Mouse (Mus musculus) liver, embryonic 14.5 days (tissue): ENCODE measurements around the gene Etv6. TPM values are rescaled to one million over a fixed set of nuclear protein-coding genes. Genes with fewer than 3 reads are reported as not detected.
A peak's percentile ranks its signal among the peaks of the same experiment; 100 is the strongest.

Experiments used
- ATAC-seq: fragments of 200-750 bp; cut with Nextera tagmentation; 2 replicates; pipeline ENCODE4 v1.8.0; 2017; ENCODE audit warnings: moderate number of reproducible peaks, mild to moderate bottlenecking, moderate library complexity; ENCODE audit not compliant: insufficient read depth
- DNase-seq, 3 experiments: peaks; one replicate each; pipeline ENCODE4 v3.0.0-alpha.2; 2012 to 2013; ENCODE audit warnings: low read depth in 3 of 3, low spot score in 3 of 3
- H3K27ac ChIP-seq: fragments of 300-500 bp; sonication (generic); 2 replicates; pipeline ENCODE4 v1.5.1; 2014; ENCODE audit warnings: moderate library complexity, mild to moderate bottlenecking, control low read depth, inconsistent platforms
- H3K27me3 ChIP-seq: fragments of 300-500 bp; sonication (generic); 2 replicates; pipeline ENCODE4 v1.6.1; 2014; ENCODE audit warnings: mild to moderate bottlenecking, low read length, moderate library complexity; ENCODE audit not compliant: control insufficient read depth, insufficient read depth
- H3K36me3 ChIP-seq: fragments of 300-500 bp; sonication (generic); replicated peaks from 2 replicates; pipeline ENCODE4 v1.6.1; 2014; ENCODE audit warnings: low read depth; ENCODE audit not compliant: control insufficient read depth, insufficient read depth
- H3K4me1 ChIP-seq, 2 experiments: fragments of 200-500 bp in 1 of 2; fragments of 300-500 bp in 1 of 2; sonication (generic) in 1 of 2; replicated peaks; 2 replicates each; pipeline ENCODE4 v1.6.1; 2012 to 2014; ENCODE audit warnings: antibody characterized with exemption in 1 of 2, inconsistent platforms in 1 of 2, low read length in 1 of 2; ENCODE audit not compliant: control insufficient read depth in 2 of 2, insufficient read depth in 2 of 2
- H3K4me2 ChIP-seq: fragments of 300-500 bp; sonication (generic); 2 replicates; pipeline ENCODE4 v1.6.1; 2014; ENCODE audit warnings: low read depth, mild to moderate bottlenecking, control low read depth, moderate library complexity
- H3K4me3 ChIP-seq, 2 experiments: fragments of 200-500 bp in 1 of 2; fragments of 300-500 bp in 1 of 2; sonication (generic) in 1 of 2; 2 replicates each; pipeline ENCODE4 v1.5.1; 2012 to 2014; ENCODE audit warnings: low read depth in 2 of 2, low read length in 2 of 2, mild to moderate bottlenecking in 2 of 2, control low read depth in 1 of 2, inconsistent platforms in 1 of 2, moderate library complexity in 1 of 2; ENCODE audit not compliant: insufficient read depth in 1 of 2
- H3K9ac ChIP-seq: fragments of 300-500 bp; sonication (generic); replicated peaks from 2 replicates; pipeline ENCODE4 v1.6.1; 2014; ENCODE audit warnings: mild to moderate bottlenecking, control low read depth, moderate library complexity
- H3K9me3 ChIP-seq: fragments of 300-500 bp; sonication (generic); 2 replicates; pipeline ENCODE4 v1.6.1; 2016; ENCODE audit warnings: low read length, mixed read lengths; ENCODE audit not compliant: control insufficient read depth
- CTCF ChIP-seq: IDR thresholded peaks from 2 replicates; pipeline ENCODE4 v1.5.1; 2016; ENCODE audit warnings: antibody characterized with exemption, low read depth, control low read depth
- EP300 ChIP-seq: IDR thresholded peaks from 2 replicates; pipeline ENCODE4 v1.6.1; 2016; ENCODE audit warnings: antibody characterized with exemption, low read depth
- WGBS: fragments of 180-500 bp; shearing (Covaris S2); extraction: QIAGEN DNeasy Blood & Tissue Kit; methylation state at CpG from one replicate; pipeline ENCODE4 v1.1.7; 2014; ENCODE audit not compliant: insufficient replicate concordance; 5-methylcytosine and 5-hydroxymethylcytosine counted together
- polyA plus RNA-seq, 2 experiments: library from polyadenylated mRNA; depleted of rRNA in 1 of 2; stranded (reverse) in 1 of 2; unstranded in 1 of 2; fragments of >200 nt; fragmentation: Nextera tagmentation in 1 of 2; extraction: Ambion mirVana in 1 of 2; gene quantifications; 2 replicates each; pipeline versions ENCODE4 v1.2.1 to v1.2.3; 2012 to 2014

The Etv6 gene
- polyA plus RNA-seq, 2 experiments, result 2.6 to 3.0 TPM

DNA sequence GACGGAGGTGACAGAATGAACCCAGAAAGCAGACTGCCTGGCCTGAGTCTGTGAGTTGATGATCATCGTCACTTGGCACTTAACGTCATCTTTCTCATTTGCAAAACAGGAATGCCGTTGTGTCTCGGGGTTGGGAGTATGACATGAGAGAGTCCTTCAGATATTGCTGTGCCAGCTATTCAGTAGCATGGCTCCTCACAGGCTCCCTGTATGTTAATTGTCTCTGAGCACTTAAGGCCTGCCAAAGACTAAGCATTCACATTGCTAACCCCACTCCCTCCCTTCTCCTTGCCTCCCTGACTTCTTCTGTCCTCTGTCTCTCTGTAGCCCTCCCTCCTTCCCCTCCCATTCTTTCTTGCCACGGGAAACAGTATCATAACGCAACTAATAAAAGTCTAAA, 72.2 kb downstream of the Etv6 start:
- Histone ChIP-seq H3K4me1 (peaks cover 0 to 28% of the 10 kb centered on the region in 2 experiments; a peak in 3 of 4 replicates), H3K9me3 (no peaks in the 10 kb centered on the region), H3K9ac (no peak overlapping the region), H3K27ac (no peak overlapping the region), H3K27me3 (no peaks in the 10 kb centered on the region), H3K4me3 (no peak overlapping the region), H3K36me3 (no peaks in the 10 kb centered on the region), H3K4me2 (no peak overlapping the region)
- WGBS, result 80% methylated on average over 7 of the region's 7 CpGs
- TF ChIP-seq CTCF (no peak), EP300 (no peak)
- no peak for ATAC-seq
- no peak for DNase-seq

- Histone ChIP-seq H3K27ac (no peak overlapping the region), H3K36me3 (no peaks in the 10 kb centered on the region), H3K27me3 (no peaks in the 10 kb centered on the region), H3K9me3 (no peaks in the 10 kb centered on the region), H3K9ac (no peak overlapping the region), H3K4me2 (no peak overlapping the region), H3K4me3 (no peak overlapping the region), H3K4me1 (peaks cover 3 to 30% of the 10 kb centered on the region in 2 experiments; a peak in 3 of 4 replicates)
- no peak for TF ChIP-seq CTCF
- no peak for TF ChIP-seq EP300
- DNase-seq (no peak), ATAC-seq (0 out of 2 replicates have a peak, but pooled peaks have one; percentile 34)
- WGBS, result 37% methylated on average over 1 of the region's 1 CpGs
Measured at GRCm38 (mm10) chr6:134109675-134110074, 74.2 kb downstream of the Etv6 start.

GRCm38 (mm10) chr6:134110206-134110605, 74.7 kb downstream of the Etv6 start:
- TF ChIP-seq EP300, result no peak
- no peak for TF ChIP-seq CTCF
- no peak overlapping the region for H3K27ac ChIP-seq

GRCm38 (mm10) chr6:134111599-134111998, 76.1 kb downstream of the Etv6 start:
- H3K27ac ChIP-seq, result no peak overlapping the region
- no peaks in the 10 kb centered on the region for H3K9me3 ChIP-seq
- peaks cover 3 to 18% of the 10 kb centered on the region in 2 experiments; a peak in 2 of 4 replicates for H3K4me1 ChIP-seq
- no peaks in the 10 kb centered on the region for H3K27me3 ChIP-seq
- WGBS, result 58% methylated on average over 8 of the region's 8 CpGs
- H3K4me3 ChIP-seq, result no peak overlapping the region
- DNase-seq, result no peak
- ATAC-seq, result no peak
- no peak overlapping the region for H3K4me2 ChIP-seq
- TF ChIP-seq EP300 (no peak), CTCF (no peak)
- no peak overlapping the region for H3K9ac ChIP-seq
- H3K36me3 ChIP-seq, result no peaks in the 10 kb centered on the region

More at GRCm38 (mm10) chr6:134110206-134110605, 74.7 kb downstream of the Etv6 start:
- no peak overlapping the region for H3K4me2 ChIP-seq
- no peaks in the 10 kb centered on the region for H3K27me3 ChIP-seq
- no peak overlapping the region for H3K9ac ChIP-seq
- ATAC-seq (no peak), DNase-seq (no peak)
- no peak overlapping the region for H3K4me3 ChIP-seq
- H3K36me3 ChIP-seq, result no peaks in the 10 kb centered on the region
- no peaks in the 10 kb centered on the region for H3K9me3 ChIP-seq
- 64% methylated on average over 5 of the region's 5 CpGs for WGBS
- H3K4me1 ChIP-seq, result peaks cover 3 to 30% of the 10 kb centered on the region in 2 experiments; a peak in 3 of 4 replicates

DNA sequence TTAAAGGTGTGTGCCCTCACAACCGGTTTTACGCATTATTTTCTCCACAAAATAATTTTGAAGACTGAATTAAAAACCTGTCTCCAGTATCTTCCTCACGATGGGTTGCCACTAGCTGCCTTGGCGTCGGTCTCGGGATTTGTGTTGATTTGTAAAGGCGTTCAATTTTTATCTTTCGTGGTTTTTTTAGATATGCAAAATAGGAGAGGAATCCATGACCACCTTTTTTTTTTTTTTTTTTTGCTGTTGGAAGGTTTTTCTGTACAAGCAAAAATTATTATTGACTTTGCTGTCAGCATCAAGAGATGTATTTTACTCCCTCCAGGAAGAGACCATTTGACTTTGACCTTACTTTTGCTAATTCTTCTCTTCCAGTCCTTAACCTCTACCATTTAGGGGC, 77.3 kb downstream of the Etv6 start:
- DNase-seq (no peak), ATAC-seq (no peak)
- TF ChIP-seq CTCF (no peak), EP300 (no peak)
- no peaks in the 10 kb centered on the region for H3K27me3 ChIP-seq
- peaks cover 3 to 22% of the 10 kb centered on the region in 2 experiments; a peak in 2 of 4 replicates for H3K4me1 ChIP-seq
- no peak overlapping the region for H3K4me3 ChIP-seq
- no peak overlapping the region for H3K27ac ChIP-seq
- H3K9ac ChIP-seq, result no peak overlapping the region
- 40% methylated on average over 8 of the region's 8 CpGs for WGBS
- no peaks in the 10 kb centered on the region for H3K36me3 ChIP-seq
- H3K4me2 ChIP-seq, result no peak overlapping the region
- no peaks in the 10 kb centered on the region for H3K9me3 ChIP-seq
